Mouse (Mus musculus): ENCODE data around the gene Cdipt. TPM values are rescaled to one million over a fixed set of nuclear protein-coding genes. Genes with fewer than 3 reads are reported as not detected.

The Cdipt gene
- polyA plus RNA-seq (2012) = 94.7 and 114 TPM in 2 replicates

GRCm38 (mm10) chr7:126975893-126975949 lies at the start of gene Cdipt:
Gene Cdipt (plus strand): TSS chr7:126975914.
- TF ChIP-seq GATA1 (IDR thresholded peaks at IDR 0.05; ENCODE audit: low read length) = no peak

GRCm38 (mm10) chr7:126926299-126926698 lies 49.4 kb upstream of the Cdipt start:
- peak; percentile 91 for TF ChIP-seq GATA1 (IDR thresholded peaks at IDR 0.05; ENCODE audit: low read length)

GRCm38 (mm10) chr7:126928384-126929037 lies 47.2 kb upstream of the Cdipt start, which contains the start of gene Kctd13:
Gene Kctd13 (plus strand): TSS chr7:126928879.
- TF ChIP-seq GATA1 (IDR thresholded peaks at IDR 0.05; ENCODE audit: low read length) = no peak

- TF ChIP-seq GATA1 (IDR thresholded peaks at IDR 0.05; ENCODE audit: low read length) = no peak
Measured at GRCm38 (mm10) chr7:126929046-126929445, 46.7 kb upstream of the Cdipt start.

- TF ChIP-seq GATA1 (IDR thresholded peaks at IDR 0.05; ENCODE audit: low read length) = no peak
Measured at GRCm38 (mm10) chr7:126932652-126933051, 43.1 kb upstream of the Cdipt start.

GRCm38 (mm10) chr7:126941171-126941570 lies 34.5 kb upstream of the Cdipt start:
- no peak for TF ChIP-seq GATA1 (IDR thresholded peaks at IDR 0.05; ENCODE audit: low read length)

GRCm38 (mm10) chr7:126941801-126942200 lies 33.9 kb upstream of the Cdipt start:
- TF ChIP-seq GATA1 (IDR thresholded peaks at IDR 0.05; ENCODE audit: low read length) = no peak

GRCm38 (mm10) chr7:126946530-126946929 lies 29.2 kb upstream of the Cdipt start:
- no peak for TF ChIP-seq GATA1 (IDR thresholded peaks at IDR 0.05; ENCODE audit: low read length)

- no peak for TF ChIP-seq GATA1 (IDR thresholded peaks at IDR 0.05; ENCODE audit: low read length)
Measured at GRCm38 (mm10) chr7:126948626-126949025, 27.1 kb upstream of the Cdipt start.

- TF ChIP-seq GATA1 (IDR thresholded peaks at IDR 0.05; ENCODE audit: low read length) = no peak
Measured at GRCm38 (mm10) chr7:126949403-126949792, 26.3 kb upstream of the Cdipt start, which contains the start of gene Asphd1. Gene Asphd1 (minus strand): TSS chr7:126949582.

GRCm38 (mm10) chr7:126949793-126950646 lies 25.7 kb upstream of the Cdipt start, which contains the start of gene Sez6l2:
Gene Sez6l2 (plus strand): TSS chr7:126950563.
- TF ChIP-seq GATA1 (IDR thresholded peaks at IDR 0.05; ENCODE audit: low read length) = no peak

- TF ChIP-seq GATA1 (IDR thresholded peaks at IDR 0.05; ENCODE audit: low read length) = no peak
Measured at GRCm38 (mm10) chr7:126950647-126951615, 24.8 kb upstream of the Cdipt start.

GRCm38 (mm10) chr7:126951741-126952140 lies 24.0 kb upstream of the Cdipt start:
- TF ChIP-seq GATA1 (IDR thresholded peaks at IDR 0.05; ENCODE audit: low read length) = no peak

GRCm38 (mm10) chr7:126952646-126953045 lies 23.1 kb upstream of the Cdipt start:
- TF ChIP-seq GATA1 (IDR thresholded peaks at IDR 0.05; ENCODE audit: low read length) = no peak

- TF ChIP-seq GATA1 (IDR thresholded peaks at IDR 0.05; ENCODE audit: low read length) = no peak
Measured at GRCm38 (mm10) chr7:126955125-126955524, 20.6 kb upstream of the Cdipt start.

- TF ChIP-seq GATA1 (IDR thresholded peaks at IDR 0.05; ENCODE audit: low read length) = no peak
Measured at GRCm38 (mm10) chr7:126959780-126960179, 15.9 kb upstream of the Cdipt start.

Measured in G1E-ER4 (cell line).